Mouse (Mus musculus) liver, embryonic 15.5 days (tissue): ENCODE measurements around the gene Scgb1a1. TPM values are rescaled to one million over a fixed set of nuclear protein-coding genes. Genes with fewer than 3 reads are reported as not detected.

Experiments used
- ATAC-seq: fragments of 200-750 bp; cut with Nextera tagmentation; 2 replicates; pipeline ENCODE4 v1.8.0; 2017; ENCODE audit warnings: moderate number of reproducible peaks, mild to moderate bottlenecking, moderate library complexity; ENCODE audit not compliant: insufficient read depth
- H3K27ac ChIP-seq: fragments of 300-500 bp; sonication (generic); replicated peaks from 2 replicates; pipeline ENCODE4 v1.5.1; 2015; ENCODE audit warnings: mild to moderate bottlenecking, inconsistent platforms
- H3K27me3 ChIP-seq: fragments of 300-500 bp; sonication (generic); 2 replicates; pipeline ENCODE4 v1.6.1; 2015; ENCODE audit warnings: mild to moderate bottlenecking, inconsistent platforms
- H3K36me3 ChIP-seq: fragments of 300-500 bp; sonication (generic); replicated peaks from 2 replicates; pipeline ENCODE4 v1.6.1; 2015; ENCODE audit warnings: moderate library complexity, mild to moderate bottlenecking, inconsistent platforms
- H3K4me1 ChIP-seq: fragments of 300-500 bp; sonication (generic); replicated peaks from 2 replicates; pipeline ENCODE4 v1.6.1; 2015; ENCODE audit warnings: inconsistent platforms
- H3K4me2 ChIP-seq: fragments of 300-500 bp; sonication (generic); 2 replicates; pipeline ENCODE4 v1.6.1; 2015; ENCODE audit warnings: moderate library complexity, mild to moderate bottlenecking, inconsistent platforms
- H3K4me3 ChIP-seq: fragments of 300-500 bp; sonication (generic); replicated peaks from 2 replicates; pipeline ENCODE4 v1.5.1; 2015; ENCODE audit warnings: mild to moderate bottlenecking, inconsistent platforms
- H3K9ac ChIP-seq: fragments of 300-500 bp; sonication (generic); 2 replicates; pipeline ENCODE4 v1.6.1; 2015; ENCODE audit warnings: moderate library complexity, mild to moderate bottlenecking, inconsistent platforms
- H3K9me3 ChIP-seq: fragments of 300-500 bp; sonication (generic); replicated peaks from 2 replicates; pipeline ENCODE4 v1.6.1; 2016; ENCODE audit warnings: inconsistent platforms
- WGBS: fragments of 180-500 bp; shearing (Covaris S2); methylation state at CpG from one replicate; pipeline ENCODE4 v1.1.7; 2015; ENCODE audit warnings: mixed read lengths; ENCODE audit not compliant: insufficient replicate concordance; 5-methylcytosine and 5-hydroxymethylcytosine counted together
- polyA plus RNA-seq: library from polyadenylated mRNA; unstranded; fragments of >200 nt; fragmentation: Nextera tagmentation; extraction: Ambion mirVana; gene quantifications from 2 replicates; pipeline ENCODE4 v1.2.1, GENCODE M21; 2015

The Scgb1a1 gene
- polyA plus RNA-seq, 1 experiment from 2014 or later, result not detected

GRCm38 (mm10) chr19:9039928-9040327 is 47.8 kb downstream of the Scgb1a1 start:
- no peaks in the 10 kb centered on the region for H3K9me3 ChIP-seq
- H3K27me3 ChIP-seq, result no peaks in the 10 kb centered on the region
- no peak overlapping the region for H3K4me2 ChIP-seq
- no peaks in the 10 kb centered on the region for H3K36me3 ChIP-seq
- no peak overlapping the region for H3K9ac ChIP-seq
- peaks cover 17% of the 10 kb centered on the region for H3K4me1 ChIP-seq
- no peak for ATAC-seq
- 50% methylated on average over 7 of the region's 7 CpGs for WGBS
- H3K27ac ChIP-seq, result no peak overlapping the region
- H3K4me3 ChIP-seq, result no peak overlapping the region

- Histone ChIP-seq H3K4me3 (no peak overlapping the region), H3K9ac (no peak overlapping the region), H3K27me3 (no peaks in the 10 kb centered on the region), H3K4me1 (peaks cover 11% of the 10 kb centered on the region), H3K36me3 (no peaks in the 10 kb centered on the region), H3K27ac (no peak overlapping the region), H3K4me2 (no peak overlapping the region), H3K9me3 (no peaks in the 10 kb centered on the region)
- WGBS, result 52% methylated on average over 4 of the region's 4 CpGs
- ATAC-seq, result no peak
Measured at GRCm38 (mm10) chr19:9039266-9039665, 48.5 kb downstream of the Scgb1a1 start.

GRCm38 (mm10) chr19:9038136-9038535 is 49.6 kb downstream of the Scgb1a1 start:
- H3K27me3 ChIP-seq, result no peaks in the 10 kb centered on the region
- H3K4me3 ChIP-seq, result no peak overlapping the region
- no peaks in the 10 kb centered on the region for H3K9me3 ChIP-seq
- no peaks in the 10 kb centered on the region for H3K36me3 ChIP-seq
- WGBS, result 28% methylated on average over 3 of the region's 3 CpGs
- ATAC-seq, result no peak
- no peak overlapping the region for H3K4me2 ChIP-seq
- H3K4me1 ChIP-seq, result peaks cover 19% of the 10 kb centered on the region
- H3K9ac ChIP-seq, result no peak overlapping the region
- no peak overlapping the region for H3K27ac ChIP-seq

DNA sequence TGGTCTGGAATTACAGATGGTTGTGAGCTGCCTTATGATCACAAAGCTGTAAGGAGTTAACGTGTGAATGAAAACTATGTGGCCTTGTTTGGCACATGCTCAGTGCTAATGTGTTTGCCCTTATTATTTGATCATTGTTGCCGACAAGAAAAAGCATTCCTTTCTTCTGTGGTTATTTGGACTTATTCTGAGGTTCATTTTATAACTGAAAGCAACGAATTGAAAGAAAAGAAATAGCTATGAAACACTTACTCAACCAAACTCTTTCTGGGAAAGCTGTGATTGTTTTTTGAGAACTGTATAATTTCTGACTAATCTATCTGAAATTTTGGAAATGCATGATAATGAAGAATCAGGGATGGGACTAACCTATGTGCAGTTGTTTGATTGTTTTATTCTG is 52.7 kb downstream of the Scgb1a1 start:
- no peak overlapping the region for H3K27ac ChIP-seq
- 51% methylated on average over 3 of the region's 3 CpGs for WGBS
- H3K9me3 ChIP-seq, result no peaks in the 10 kb centered on the region
- no peak overlapping the region for H3K9ac ChIP-seq
- ATAC-seq, result no peak
- no peaks in the 10 kb centered on the region for H3K36me3 ChIP-seq
- no peaks in the 10 kb centered on the region for H3K27me3 ChIP-seq
- no peak overlapping the region for H3K4me3 ChIP-seq
- H3K4me2 ChIP-seq, result no peak overlapping the region
- peaks cover 26% of the 10 kb centered on the region for H3K4me1 ChIP-seq

- Histone ChIP-seq H3K4me1 (peaks cover 20% of the 10 kb centered on the region), H3K9me3 (no peaks in the 10 kb centered on the region), H3K27ac (no peak overlapping the region), H3K27me3 (no peaks in the 10 kb centered on the region), H3K4me3 (no peak overlapping the region), H3K36me3 (no peaks in the 10 kb centered on the region), H3K9ac (no peak overlapping the region), H3K4me2 (no peak overlapping the region)
- ATAC-seq, result no peak
- WGBS, result 54% methylated on average over 3 of the region's 3 CpGs
Measured at GRCm38 (mm10) chr19:9034480-9034879, 53.3 kb downstream of the Scgb1a1 start.

Other genes with a start within 250 kb of the Scgb1a1 start
- gene Gng3, start 248.8 kb downstream of the Scgb1a1 start, polyA plus RNA-seq, result 0.43 and 0.50 TPM in 2 replicates
- gene Lrrn4cl, start 237.2 kb downstream of the Scgb1a1 start, polyA plus RNA-seq, result 0.15 TPM in 2 replicates
- 90.4 and 96.5 TPM in 2 replicates for gene Ubxn1, start 216.5 kb downstream of the Scgb1a1 start, polyA plus RNA-seq
- 29.6 and 29.8 TPM in 2 replicates for gene Uqcc3, start 207.0 kb downstream of the Scgb1a1 start, polyA plus RNA-seq
- 22.5 and 42.9 TPM in 2 replicates for gene Lbhd1, start 204.2 kb downstream of the Scgb1a1 start, polyA plus RNA-seq
- not detected in 2 replicates for gene Gm49403, start 204.0 kb downstream of the Scgb1a1 start, polyA plus RNA-seq
- gene 1810009A15Rik, start 199.1 kb downstream of the Scgb1a1 start, polyA plus RNA-seq, result 46.8 and 49.0 TPM in 2 replicates
- 0.29 TPM in 1 of 2 replicates, not detected in the other for gene Gm49416, start 199.0 kb downstream of the Scgb1a1 start, polyA plus RNA-seq
- 21.6 and 26.2 TPM in 2 replicates for gene Ints5, start 195.0 kb downstream of the Scgb1a1 start, polyA plus RNA-seq
- gene Ganab, start 189.9 kb downstream of the Scgb1a1 start, polyA plus RNA-seq, result 44.8 and 49.6 TPM in 2 replicates
- gene B3gat3, start 167.6 kb downstream of the Scgb1a1 start, polyA plus RNA-seq, result 20.6 and 25.8 TPM in 2 replicates
- 2.8 TPM in 2 replicates for gene Rom1, start 158.6 kb downstream of the Scgb1a1 start, polyA plus RNA-seq
- 13.1 and 14.6 TPM in 2 replicates for gene Eml3, start 158.4 kb downstream of the Scgb1a1 start, polyA plus RNA-seq
- gene Mta2, start 146.1 kb downstream of the Scgb1a1 start, polyA plus RNA-seq, result 79.0 and 85.9 TPM in 2 replicates
- 13.7 and 14.6 TPM in 2 replicates for gene Tut1, start 134.1 kb downstream of the Scgb1a1 start, polyA plus RNA-seq
- gene Eef1g, start 120.9 kb downstream of the Scgb1a1 start, polyA plus RNA-seq, result 177 and 180 TPM in 2 replicates
- gene Ahnak, start 98.7 kb downstream of the Scgb1a1 start, polyA plus RNA-seq, result 2.5 and 3.0 TPM in 2 replicates
- gene Asrgl1, start 47.7 kb upstream of the Scgb1a1 start, polyA plus RNA-seq, result 6.7 and 7.9 TPM in 2 replicates